Mouse (Mus musculus): ENCODE measurements at regions not wholly inside any gene's neighbourhood (a gene's known extent, or its start where the extent isn't known, plus 50 kb on each side); places are given as distances from the start of the nearest gene placed in this dataset.
A peak's percentile ranks its signal among the peaks of the same experiment; 100 is the strongest.
"Not testable (repeated sequence)": the region's sequence is repeated elsewhere in the genome, so short reads cannot be mapped to it uniquely, and the experiment has no call there.

- no peak for DNase-seq (ENCODE audit: low spot score in 2 of 2)
Measured at GRCm38 (mm10) chr4:69435390-69435789, 481.2 kb upstream of the Brinp1 start.

- not testable (repeated sequence) for DNase-seq (ENCODE audit: low spot score in 2 of 2)
Measured at GRCm38 (mm10) chr4:69410411-69410810, 456.2 kb upstream of the Brinp1 start.

GRCm38 (mm10) chr4:69395451-69395850 is 441.3 kb upstream of the Brinp1 start:
- DNase-seq (ENCODE audit: low spot score in 2 of 2) = no peak

GRCm38 (mm10) chr4:69383318-69383717 is 429.1 kb upstream of the Brinp1 start:
- peak in 1 of 2 experiments; percentile 59 for DNase-seq (ENCODE audit: low spot score in 2 of 2)

- peak in 1 of 2 experiments; percentile 8 for DNase-seq (ENCODE audit: low spot score in 2 of 2)
Measured at GRCm38 (mm10) chr4:69346979-69347465, 392.8 kb upstream of the Brinp1 start.

- DNase-seq (ENCODE audit: low spot score in 2 of 2) = no peak
Measured at GRCm38 (mm10) chr4:69327606-69328005, 373.4 kb upstream of the Brinp1 start.

All from frontal cortex, postnatal 36 days (tissue).